Mouse (Mus musculus) mouse embryonic stem cell (cell line): ENCODE measurements at regions not wholly inside any gene's neighbourhood (a gene's known extent, or its start where the extent isn't known, plus 50 kb on each side); places are given as distances from the start of the nearest gene placed in this dataset.

Experiments used
- in situ Hi-C, 2 experiments: fragments of 300-500 bp; cut with MboI; formaldehyde crosslinking; loops; 1 replicate in 1 of 2; 3 replicates in 1 of 2; pipeline ENCODE4 v1.14.3; 2019 to 2020; ENCODE audit warnings: low sequenced_read_pairs in 2 of 2, low pct_unique_long_range_greater_than_20kb in 1 of 2, mixed read lengths in 1 of 2; ENCODE audit not compliant: unreplicated experiment in 1 of 2

GRCm38 (mm10) chr11:19333908-19334487, 315.2 kb upstream of the Meis1 start:
- in situ Hi-C loops, result no loop called here

GRCm38 (mm10) chr11:19335384-19335783, 316.6 kb upstream of the Meis1 start:
- in situ Hi-C loops, result no loop called here

GRCm38 (mm10) chr11:19339721-19340317, 321.0 kb upstream of the Meis1 start:
- in situ Hi-C loops, result no loop called here

GRCm38 (mm10) chr11:19340889-19341288, 322.1 kb upstream of the Meis1 start:
- in situ Hi-C loops, result no loop called here

GRCm38 (mm10) chr11:19341379-19341778, 322.6 kb upstream of the Meis1 start:
- in situ Hi-C loops, result no loop called here

GRCm38 (mm10) chr11:19342803-19343202, 324.0 kb upstream of the Meis1 start:
- in situ Hi-C loops, result no loop called here

GRCm38 (mm10) chr11:19346276-19346826, 327.6 kb upstream of the Meis1 start:
- in situ Hi-C loops, result no loop called here

GRCm38 (mm10) chr11:19350331-19351242, 331.8 kb upstream of the Meis1 start:
- in situ Hi-C loops, result no loop called here

- in situ Hi-C loops, result no loop called here
Measured at GRCm38 (mm10) chr11:19351243-19351787, 332.5 kb upstream of the Meis1 start.

GRCm38 (mm10) chr11:19353706-19354105, 334.9 kb upstream of the Meis1 start:
- in situ Hi-C loops, result no loop called here

GRCm38 (mm10) chr11:19355179-19355578, 336.4 kb upstream of the Meis1 start:
- in situ Hi-C loops, result no loop called here

- in situ Hi-C loops, result no loop called here
Measured at GRCm38 (mm10) chr11:19356151-19356550, 337.4 kb upstream of the Meis1 start.

GRCm38 (mm10) chr11:19369152-19369551, 350.4 kb upstream of the Meis1 start:
- in situ Hi-C loops, result no loop called here

- in situ Hi-C loops, result no loop called here
Measured at GRCm38 (mm10) chr11:19373476-19373875, 354.7 kb upstream of the Meis1 start.

- in situ Hi-C loops, result no loop called here
Measured at GRCm38 (mm10) chr11:19380935-19381334, 362.1 kb upstream of the Meis1 start.

- in situ Hi-C loops, result no loop called here
Measured at GRCm38 (mm10) chr11:19389136-19389535, 370.4 kb upstream of the Meis1 start.

- in situ Hi-C loops, result no loop called here
Measured at GRCm38 (mm10) chr11:19392190-19392589, 373.4 kb upstream of the Meis1 start.

GRCm38 (mm10) chr11:19394372-19394771, 375.6 kb upstream of the Meis1 start:
- in situ Hi-C loops, result no loop called here

GRCm38 (mm10) chr11:19400396-19400795, 381.6 kb upstream of the Meis1 start:
- in situ Hi-C loops, result no loop called here
